8 mouse cellular contexts compared by ENCODE assay signal in genomic region chr11:115173549-115174339, GRCm38 (mm10). TPM values are rescaled to one million over a fixed set of nuclear protein-coding genes. Genes with fewer than 3 reads are reported as not detected.
A peak's percentile ranks its signal among the peaks of the same experiment; 100 is the strongest.
DNase-seq lines count a peak whose midpoint lies in the region; ATAC-seq lines count a peak whose summit lies in the region.

No protein-coding gene starts in this region.

- peak overlapping the region; percentile 33; the same call in 1 of the 2 replicates for H3K4me2 ChIP-seq in lung, embryonic 15.5 days

- no peaks in the 10 kb centered on the region for H3K27me3 ChIP-seq in lung, embryonic 15.5 days

- WGBS in lung, embryonic 15.5 days, result 19% methylated on average over 16 of the region's 16 CpGs

- H3K4me1 ChIP-seq in lung, embryonic 15.5 days, result peaks cover 65% of the 10 kb centered on the region

- peak; percentile 42 for DNase-seq in 3134 (ENCODE audit: extremely low read depth, insufficient read length, low spot score)
- DNase-seq in CD4-positive helper T cell, adult 2 months (ENCODE audit: low read depth, low spot score), result peak; percentile 85
- no peak for DNase-seq in Muller cell, postnatal 12 days (ENCODE audit: inconsistent ontology term)
- no peak for DNase-seq in adrenal gland, postnatal 36 days
- no peak for DNase-seq in adrenal gland, postnatal 14 days
- DNase-seq in left cerebral cortex, adult 11 months (ENCODE audit: low spot score), result no peak

- peak overlapping the region; percentile 87 for H3K27ac ChIP-seq in lung, embryonic 15.5 days

- peak; percentile 78 for ATAC-seq in inflammation-experienced regulatory T-cells, adult 6 months
- ATAC-seq in lung, embryonic 15.5 days (ENCODE audit: borderline replicate concordance, extremely low read depth, low FRiP score, low TSS enrichment), result peak; percentile 44

- no peaks in the 10 kb centered on the region for H3K9me3 ChIP-seq in lung, embryonic 15.5 days

- no peak overlapping the region; the same call in 1 of the 2 replicates for H3K4me3 ChIP-seq in lung, embryonic 15.5 days

- no peak overlapping the region for H3K9ac ChIP-seq in lung, embryonic 15.5 days

- no peaks in the 10 kb centered on the region for H3K36me3 ChIP-seq in lung, embryonic 15.5 days

RNA-seq across cellular contexts. Expression of gene Slc9a3r1, which starts 10.6 kb away (rescaled TPM):
- 100 to 1,000 TPM; 137 to 172 (median 165) TPM for polyA plus RNA-seq in inflammation-experienced regulatory T-cells, adult 6 months (2017; shearing (Covaris generic))
- polyA plus RNA-seq in lung, embryonic 15.5 days (2015; fragmentation: Nextera tagmentation; extraction: Ambion mirVana), result 55.0 and 58.2 TPM in 2 replicates
- 10 to 100 TPM; 18.1 to 20.3 TPM for total RNA-seq in adrenal gland, postnatal 36 days (2021)
- 23.0 and 24.3 TPM in 2 replicates for total RNA-seq in adrenal gland, postnatal 14 days (2021)

RNA-seq across cellular contexts. Expression of gene Tmem104, which starts 13.5 kb away (rescaled TPM):
- polyA plus RNA-seq in inflammation-experienced regulatory T-cells, adult 6 months (2017; shearing (Covaris generic)), result 10 to 100 TPM in 1 of 3 experiments, 1 to 10 TPM in 2; 9.2 to 10.6 (median 9.8) TPM
- 10.5 and 12.3 TPM in 2 replicates for polyA plus RNA-seq in lung, embryonic 15.5 days (2015; fragmentation: Nextera tagmentation; extraction: Ambion mirVana)
- 10 to 100 TPM; 19.9 to 23.2 TPM for total RNA-seq in adrenal gland, postnatal 36 days (2021)
- 9.0 and 15.7 TPM in 2 replicates for total RNA-seq in adrenal gland, postnatal 14 days (2021)

RNA-seq across cellular contexts. Expression of gene Nat9, which starts 13.9 kb away (rescaled TPM):
- 10 to 100 TPM; 14.2 to 21.0 (median 15.1) TPM for polyA plus RNA-seq in inflammation-experienced regulatory T-cells, adult 6 months (2017; shearing (Covaris generic))
- 22.0 and 23.8 TPM in 2 replicates for polyA plus RNA-seq in lung, embryonic 15.5 days (2015; fragmentation: Nextera tagmentation; extraction: Ambion mirVana)
- total RNA-seq in adrenal gland, postnatal 36 days (2021), result 10 to 100 TPM; 26.7 to 29.4 TPM
- total RNA-seq in adrenal gland, postnatal 14 days (2021), result 26.4 and 30.6 TPM in 2 replicates

RNA-seq across cellular contexts. Expression of gene Cd300lf, which starts 40.0 kb away (rescaled TPM):
- polyA plus RNA-seq in inflammation-experienced regulatory T-cells, adult 6 months (2017; shearing (Covaris generic)), result 1 to 10 TPM; 1.4 to 1.6 (median 1.5) TPM
- 1.3 and 1.8 TPM in 2 replicates for polyA plus RNA-seq in lung, embryonic 15.5 days (2015; fragmentation: Nextera tagmentation; extraction: Ambion mirVana)
- 1 to 10 TPM in 1 of 2 experiments, under 1 TPM in 1; 0.69 to 1.0 TPM for total RNA-seq in adrenal gland, postnatal 36 days (2021)
- total RNA-seq in adrenal gland, postnatal 14 days (2021), result 0.52 and 1.4 TPM in 2 replicates

Comparison
In these comparisons a context has a peak if more than half of its experiments do, and no peak if none do; other contexts are left out.
1. DNase-seq: peak in 3134 (single experiment) and CD4-positive helper T cell, adult 2 months (single experiment); none in Muller cell, postnatal 12 days (single experiment), adrenal gland, postnatal 36 days (0 of 2), adrenal gland, postnatal 14 days (single experiment) and left cerebral cortex, adult 11 months (single experiment).